Mouse (Mus musculus) liver, embryonic 12.5 days (tissue): ENCODE data around the gene 4930519G04Rik. TPM values are rescaled to one million over a fixed set of nuclear protein-coding genes. Genes with fewer than 3 reads are reported as not detected.
"Not testable (repeated sequence)": the region's sequence is repeated elsewhere in the genome, so short reads cannot be mapped to it uniquely, and the experiment has no call there.

ENCODE experiments used
- ATAC-seq: fragments of 200-750 bp; cut with Nextera tagmentation; 2 replicates; pipeline ENCODE4 v1.8.0; 2017; ENCODE audit warnings: moderate number of reproducible peaks, mild to moderate bottlenecking, moderate library complexity
- H3K27ac ChIP-seq: fragments of 300-500 bp; sonication (generic); 2 replicates; pipeline ENCODE4 v1.5.1; 2016; ENCODE audit warnings: mild to moderate bottlenecking
- H3K27me3 ChIP-seq: fragments of 300-500 bp; sonication (generic); replicated peaks from 2 replicates; pipeline ENCODE4 v1.6.1; 2016; ENCODE audit warnings: mild to moderate bottlenecking, moderate library complexity
- H3K36me3 ChIP-seq: fragments of 300-500 bp; sonication (generic); 2 replicates; pipeline ENCODE4 v1.6.1; 2016; ENCODE audit warnings: mild to moderate bottlenecking, moderate library complexity
- H3K4me1 ChIP-seq: fragments of 300-500 bp; sonication (generic); 2 replicates; pipeline ENCODE4 v1.6.1; 2016
- H3K4me2 ChIP-seq: fragments of 300-500 bp; sonication (generic); 2 replicates; pipeline ENCODE4 v1.6.1; 2016; ENCODE audit warnings: mild to moderate bottlenecking, moderate library complexity
- H3K4me3 ChIP-seq: fragments of 300-500 bp; sonication (generic); 2 replicates; pipeline ENCODE4 v1.5.1; 2016; ENCODE audit warnings: mild to moderate bottlenecking, moderate library complexity
- H3K9ac ChIP-seq: fragments of 300-500 bp; sonication (generic); 2 replicates; pipeline ENCODE4 v1.6.1; 2016; ENCODE audit warnings: mild to moderate bottlenecking, moderate library complexity
- H3K9me3 ChIP-seq: fragments of 300-500 bp; sonication (generic); replicated peaks from 2 replicates; pipeline ENCODE4 v1.6.1; 2016; ENCODE audit warnings: mild to moderate bottlenecking, moderate library complexity
- WGBS: fragments of 180-500 bp; shearing (Covaris S2); methylation state at CpG from one replicate; pipeline ENCODE4 v1.1.7; 2016; ENCODE audit not compliant: insufficient replicate concordance; 5-methylcytosine and 5-hydroxymethylcytosine counted together
- polyA plus RNA-seq: library from polyadenylated mRNA; unstranded; fragments of >200 nt; fragmentation: Nextera tagmentation; extraction: Ambion mirVana; gene quantifications from 2 replicates; pipeline ENCODE4 v1.2.1, GENCODE M21; 2016

4930519G04Rik gene
- not detected in 2 replicates for polyA plus RNA-seq

- H3K4me2 ChIP-seq, H3K9ac ChIP-seq, H3K4me3 ChIP-seq, H3K9me3 ChIP-seq, H3K36me3 ChIP-seq, H3K4me1 ChIP-seq, H3K27ac ChIP-seq, ATAC-seq: not testable (repeated sequence)
- WGBS: 69% methylated on average over 3 of the region's 5 CpGs
- H3K27me3 ChIP-seq: peaks cover 28% of the 10 kb centered on the region
These were observed at the start of gene 4930519G04Rik for GRCm38 (mm10) chr5:114853364-114853763. TSS of gene 4930519G04Rik (plus strand) at chr5:114853664.

- Histone ChIP-seq H3K4me1 (peaks cover 62% of the 10 kb centered on the region), H3K27ac (no peak overlapping the region), H3K27me3 (no peaks in the 10 kb centered on the region), H3K9me3 (no peaks in the 10 kb centered on the region), H3K4me2 (no peak overlapping the region), H3K4me3 (no peak overlapping the region), H3K36me3 (peaks cover 78% of the 10 kb centered on the region), H3K9ac (no peak overlapping the region)
- no peak for ATAC-seq
- WGBS: 89% methylated on average over 13 of the region's 13 CpGs
These were observed 49.1 kb upstream of the 4930519G04Rik start for GRCm38 (mm10) chr5:114804335-114804734.

GRCm38 (mm10) chr5:114804958-114805357 lies 48.5 kb upstream of the 4930519G04Rik start:
- H3K36me3 ChIP-seq: peaks cover 76% of the 10 kb centered on the region
- 59% methylated on average over 3 of the region's 3 CpGs for WGBS

GRCm38 (mm10) chr5:114805436-114806350 lies 47.8 kb upstream of the 4930519G04Rik start:
- Histone ChIP-seq H3K36me3 (peaks cover 72% of the 10 kb centered on the region), H3K4me3 (no peak overlapping the region), H3K4me1 (peaks cover 63% of the 10 kb centered on the region), H3K27ac (peak overlapping the region; percentile 85), H3K9me3 (no peaks in the 10 kb centered on the region), H3K27me3 (no peaks in the 10 kb centered on the region), H3K9ac (no peak overlapping the region), H3K4me2 (peak overlapping the region; percentile 61; the same call in 1 of the 2 replicates)
- WGBS: 60% methylated on average over 15 of the region's 15 CpGs
- ATAC-seq: no peak

More at GRCm38 (mm10) chr5:114804958-114805357, 48.5 kb upstream of the 4930519G04Rik start:
- Histone ChIP-seq H3K4me3 (no peak overlapping the region), H3K9me3 (no peaks in the 10 kb centered on the region), H3K27me3 (no peaks in the 10 kb centered on the region), H3K9ac (no peak overlapping the region), H3K4me2 (no peak overlapping the region), H3K27ac (no peak overlapping the region), H3K4me1 (peaks cover 66% of the 10 kb centered on the region)
- no peak for ATAC-seq

GRCm38 (mm10) chr5:114806636-114807035 lies 46.8 kb upstream of the 4930519G04Rik start:
- ATAC-seq: 0 out of 2 replicates have a peak, but pooled peaks have one; percentile 13
- no peaks in the 10 kb centered on the region for H3K27me3 ChIP-seq
- H3K4me2 ChIP-seq: peak overlapping the region; percentile 61
- peaks cover 66% of the 10 kb centered on the region for H3K36me3 ChIP-seq
- H3K4me1 ChIP-seq: peaks cover 63% of the 10 kb centered on the region
- H3K9me3 ChIP-seq: no peaks in the 10 kb centered on the region
- H3K27ac ChIP-seq: peak overlapping the region; percentile 85
- no peak overlapping the region for H3K4me3 ChIP-seq
- WGBS: 59% methylated on average over 8 of the region's 8 CpGs
- peak overlapping the region; percentile 48 for H3K9ac ChIP-seq

DNA sequence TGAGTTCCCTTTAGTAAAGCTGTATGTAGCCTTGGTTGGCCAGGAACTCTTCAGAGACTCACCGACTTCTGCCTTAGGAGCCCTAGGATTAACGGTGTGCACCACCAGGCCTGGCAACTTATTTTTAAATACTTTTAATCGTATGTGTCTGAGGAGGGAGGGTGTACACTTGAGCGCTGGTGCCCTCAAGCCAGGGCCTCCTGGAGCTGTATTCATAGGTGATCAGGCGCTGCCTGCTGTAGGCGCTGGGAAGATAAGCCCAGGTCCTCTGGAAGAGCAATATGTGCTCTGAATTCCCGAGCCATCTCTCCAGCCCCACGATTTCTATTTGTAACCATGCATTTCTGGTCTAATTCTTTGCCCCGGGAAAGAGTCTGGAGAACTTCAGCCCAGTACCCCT lies 46.4 kb upstream of the 4930519G04Rik start:
- WGBS: 24% methylated on average over 9 of the region's 9 CpGs
- no peaks in the 10 kb centered on the region for H3K27me3 ChIP-seq
- peaks cover 64% of the 10 kb centered on the region for H3K4me1 ChIP-seq
- peak overlapping the region; percentile 13; the same call in 1 of the 2 replicates for H3K4me3 ChIP-seq
- H3K9me3 ChIP-seq: no peaks in the 10 kb centered on the region
- H3K36me3 ChIP-seq: peaks cover 62% of the 10 kb centered on the region
- H3K9ac ChIP-seq: peak overlapping the region; percentile 48
- ATAC-seq: peak; percentile 72
- peak overlapping the region; percentile 85 for H3K27ac ChIP-seq
- H3K4me2 ChIP-seq: peak overlapping the region; percentile 61

- Histone ChIP-seq H3K4me1 (peaks cover 68% of the 10 kb centered on the region), H3K9ac (peak overlapping the region; percentile 48), H3K9me3 (no peaks in the 10 kb centered on the region), H3K27ac (peak overlapping the region; percentile 85), H3K27me3 (no peaks in the 10 kb centered on the region), H3K4me2 (peak overlapping the region; percentile 61), H3K4me3 (0 out of 2 replicates have a peak overlapping the region, but pooled peaks have one; percentile 13), H3K36me3 (peaks cover 59% of the 10 kb centered on the region)
- 16% methylated on average over 8 of the region's 8 CpGs for WGBS
- ATAC-seq: peak; percentile 84
These were observed 46.0 kb upstream of the 4930519G04Rik start for GRCm38 (mm10) chr5:114807468-114807867.

DNA sequence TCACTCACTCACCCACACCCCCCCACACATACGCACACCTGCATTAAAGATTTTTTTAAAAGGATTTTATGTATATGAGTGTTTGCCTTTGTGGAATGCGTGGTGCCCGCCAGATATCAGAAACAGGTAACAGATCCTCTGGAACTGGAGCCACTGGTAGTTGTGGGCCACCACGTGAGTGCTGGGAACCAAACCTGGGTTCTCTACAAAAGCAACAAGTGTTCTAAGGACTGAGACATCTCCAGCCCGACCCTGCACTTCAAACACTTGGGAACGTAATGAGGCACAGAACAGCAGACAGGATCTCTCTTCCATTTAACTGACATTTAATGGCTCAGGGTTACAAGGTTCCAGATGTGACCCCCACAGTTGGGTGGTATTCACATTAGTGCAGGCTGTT lies 45.6 kb upstream of the 4930519G04Rik start:
- peaks cover 73% of the 10 kb centered on the region for H3K4me1 ChIP-seq
- no peak for ATAC-seq

DNA sequence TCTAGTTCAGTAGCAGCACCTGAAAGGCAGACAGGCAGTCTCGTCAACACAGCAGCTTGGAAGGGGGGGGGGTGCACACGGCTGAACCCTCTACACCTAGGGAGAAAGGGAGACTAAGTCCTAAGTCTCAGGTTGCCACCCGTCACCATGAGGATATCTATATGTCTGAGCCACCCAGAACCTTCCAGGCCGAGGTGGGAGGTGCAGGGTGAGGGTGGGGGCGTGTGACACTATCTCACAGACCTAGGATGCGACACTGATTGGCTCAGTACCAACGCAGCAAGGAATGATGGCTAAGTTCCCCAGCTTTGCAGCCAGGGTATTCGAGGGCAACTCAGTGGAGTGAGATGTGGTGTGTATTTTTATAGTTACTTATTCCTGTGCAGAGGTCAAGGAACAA lies 45.1 kb upstream of the 4930519G04Rik start:
- ATAC-seq: peak; percentile 63
- H3K9me3 ChIP-seq: no peaks in the 10 kb centered on the region
- no peak overlapping the region for H3K4me3 ChIP-seq
- H3K4me2 ChIP-seq: peak overlapping the region; percentile 61
- H3K36me3 ChIP-seq: peaks cover 51% of the 10 kb centered on the region
- peak overlapping the region; percentile 48; the same call in 1 of the 2 replicates for H3K9ac ChIP-seq
- H3K27me3 ChIP-seq: no peaks in the 10 kb centered on the region
- H3K27ac ChIP-seq: peak overlapping the region; percentile 85
- peaks cover 77% of the 10 kb centered on the region for H3K4me1 ChIP-seq
- WGBS: 28% methylated on average over 8 of the region's 8 CpGs

More for the DNA sequence above, 45.6 kb upstream of the 4930519G04Rik start:
- Histone ChIP-seq H3K4me3 (no peak overlapping the region), H3K4me2 (peak overlapping the region; percentile 61), H3K9ac (peak overlapping the region; percentile 48), H3K27me3 (no peaks in the 10 kb centered on the region), H3K36me3 (peaks cover 56% of the 10 kb centered on the region), H3K9me3 (no peaks in the 10 kb centered on the region), H3K27ac (peak overlapping the region; percentile 85)
- 39% methylated on average over 6 of the region's 6 CpGs for WGBS

DNA sequence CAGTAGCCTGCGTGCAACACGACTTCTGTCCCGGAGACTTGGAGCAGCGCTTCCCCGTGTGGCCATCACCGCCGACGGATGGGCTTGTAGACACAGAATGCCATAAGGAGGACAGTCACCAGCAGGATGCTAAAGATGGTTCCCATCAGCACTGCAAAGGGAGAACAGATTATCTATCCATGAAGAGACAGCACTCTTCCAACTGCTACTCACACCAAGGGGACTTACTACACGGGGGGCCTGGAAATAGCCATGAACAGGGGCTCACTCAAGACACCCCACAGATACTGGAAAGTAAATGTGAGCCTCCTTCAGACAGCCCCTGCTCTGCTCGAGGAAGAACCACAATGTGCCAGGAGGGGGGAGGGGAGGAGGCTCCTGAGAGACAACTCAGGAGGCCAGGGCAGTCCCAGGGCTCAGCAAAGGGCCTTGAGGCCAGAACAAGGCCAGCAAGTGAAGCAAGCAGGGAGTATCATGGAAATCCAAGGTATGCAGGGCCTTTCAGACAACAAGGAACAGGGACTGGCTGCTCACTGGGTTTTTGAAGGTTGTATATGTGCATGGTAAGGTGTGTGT lies 44.2 kb upstream of the 4930519G04Rik start:
- H3K36me3 ChIP-seq: peaks cover 43% of the 10 kb centered on the region
- H3K9me3 ChIP-seq: no peaks in the 10 kb centered on the region
- no peaks in the 10 kb centered on the region for H3K27me3 ChIP-seq
- H3K27ac ChIP-seq: peak overlapping the region; percentile 62
- WGBS: 75% methylated on average over 10 of the region's 10 CpGs
- ATAC-seq: no peak
- H3K4me3 ChIP-seq: no peak overlapping the region
- H3K4me1 ChIP-seq: peaks cover 77% of the 10 kb centered on the region
- H3K9ac ChIP-seq: no peak overlapping the region; the same call in 1 of the 2 replicates
- H3K4me2 ChIP-seq: no peak overlapping the region

DNA sequence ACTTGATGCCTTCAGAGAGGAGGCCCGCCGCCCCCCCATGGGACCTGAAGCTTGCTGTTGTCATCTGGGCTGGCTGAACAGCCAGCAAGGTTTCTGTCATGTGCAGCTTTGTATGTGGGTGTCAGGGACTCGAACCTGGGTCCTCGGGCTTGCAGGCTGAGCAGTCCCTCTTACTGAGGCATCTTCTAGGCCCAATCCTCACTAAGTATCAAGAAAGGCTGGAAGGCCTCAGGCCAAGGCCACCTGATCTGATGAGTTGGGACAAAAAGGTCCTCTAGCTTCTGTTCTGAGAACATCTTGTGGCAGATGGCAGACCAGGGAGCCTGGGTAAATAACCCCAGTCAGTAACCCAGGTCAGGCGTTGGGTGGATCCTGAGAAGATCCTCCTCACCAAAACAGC lies 43.6 kb upstream of the 4930519G04Rik start:
- peak overlapping the region; percentile 62 for H3K27ac ChIP-seq
- WGBS: 62% methylated on average over 5 of the region's 5 CpGs
- no peak overlapping the region for H3K4me2 ChIP-seq
- no peak for ATAC-seq
- peaks cover 77% of the 10 kb centered on the region for H3K4me1 ChIP-seq
- H3K9ac ChIP-seq: no peak overlapping the region
- no peaks in the 10 kb centered on the region for H3K27me3 ChIP-seq
- no peaks in the 10 kb centered on the region for H3K9me3 ChIP-seq
- peaks cover 37% of the 10 kb centered on the region for H3K36me3 ChIP-seq
- no peak overlapping the region for H3K4me3 ChIP-seq
